Mouse (Mus musculus) hindbrain, embryonic 11.5 days (tissue): Measurements from ENCODE around the gene D630023F18Rik. TPM values are rescaled to one million over a fixed set of nuclear protein-coding genes. Genes with fewer than 3 reads are reported as not detected.

ENCODE experiments used
- ATAC-seq: fragments of 200-750 bp; cut with Nextera tagmentation; 2 replicates; pipeline ENCODE4 v1.8.0; 2017; ENCODE audit warnings: mild to moderate bottlenecking, moderate TSS enrichment, moderate library complexity; ENCODE audit not compliant: low FRiP score
- DNase-seq: peaks from one replicate; pipeline ENCODE4 v3.0.0-alpha.2; 2015; ENCODE audit warnings: low spot score
- H3K27ac ChIP-seq: fragments of 300-500 bp; sonication (generic); 2 replicates; pipeline ENCODE4 v1.5.1; 2014; ENCODE audit warnings: mild to moderate bottlenecking, low read depth, low read length
- H3K27me3 ChIP-seq: fragments of 300-500 bp; sonication (generic); 2 replicates; pipeline ENCODE4 v1.6.1; 2014; ENCODE audit warnings: mild to moderate bottlenecking, low read length, moderate library complexity, mixed read lengths; ENCODE audit not compliant: control insufficient read depth, insufficient read depth
- H3K36me3 ChIP-seq: fragments of 300-500 bp; sonication (generic); 2 replicates; pipeline ENCODE4 v1.6.1; 2014; ENCODE audit warnings: mild to moderate bottlenecking, low read length, moderate library complexity, mixed read lengths; ENCODE audit not compliant: control insufficient read depth, insufficient read depth
- H3K4me1 ChIP-seq: fragments of 300-500 bp; sonication (generic); replicated peaks from 2 replicates; pipeline ENCODE4 v1.6.1; 2014; ENCODE audit warnings: low read length, mixed read lengths; ENCODE audit not compliant: control insufficient read depth, insufficient read depth
- H3K4me2 ChIP-seq: fragments of 300-500 bp; sonication (generic); replicated peaks from 2 replicates; pipeline ENCODE4 v1.6.1; 2014; ENCODE audit warnings: mild to moderate bottlenecking, low read depth, low read length
- H3K4me3 ChIP-seq: fragments of 300-500 bp; sonication (generic); 2 replicates; pipeline ENCODE4 v1.5.1; 2014; ENCODE audit warnings: low read depth, low read length
- H3K9ac ChIP-seq: fragments of 300-500 bp; sonication (generic); 2 replicates; pipeline ENCODE4 v1.6.1; 2014; ENCODE audit warnings: low read depth, low read length
- H3K9me3 ChIP-seq: fragments of 300-500 bp; sonication (generic); 2 replicates; pipeline ENCODE4 v1.6.1; 2016; ENCODE audit warnings: low read length; ENCODE audit not compliant: control insufficient read depth
- WGBS: fragments of 180-500 bp; shearing (Covaris S2); extraction: QIAGEN DNeasy Blood & Tissue Kit; methylation state at CpG from one replicate; pipeline ENCODE4 v1.1.7; 2014; 5-methylcytosine and 5-hydroxymethylcytosine counted together
- polyA plus RNA-seq: library from polyadenylated mRNA; unstranded; fragments of >200 nt; fragmentation: Nextera tagmentation; extraction: Ambion mirVana; gene quantifications from 2 replicates; pipeline ENCODE4 v1.2.1, GENCODE M21; 2014

The D630023F18Rik gene
- polyA plus RNA-seq: 0.22 TPM in 1 of 2 replicates, not detected in the other

DNA sequence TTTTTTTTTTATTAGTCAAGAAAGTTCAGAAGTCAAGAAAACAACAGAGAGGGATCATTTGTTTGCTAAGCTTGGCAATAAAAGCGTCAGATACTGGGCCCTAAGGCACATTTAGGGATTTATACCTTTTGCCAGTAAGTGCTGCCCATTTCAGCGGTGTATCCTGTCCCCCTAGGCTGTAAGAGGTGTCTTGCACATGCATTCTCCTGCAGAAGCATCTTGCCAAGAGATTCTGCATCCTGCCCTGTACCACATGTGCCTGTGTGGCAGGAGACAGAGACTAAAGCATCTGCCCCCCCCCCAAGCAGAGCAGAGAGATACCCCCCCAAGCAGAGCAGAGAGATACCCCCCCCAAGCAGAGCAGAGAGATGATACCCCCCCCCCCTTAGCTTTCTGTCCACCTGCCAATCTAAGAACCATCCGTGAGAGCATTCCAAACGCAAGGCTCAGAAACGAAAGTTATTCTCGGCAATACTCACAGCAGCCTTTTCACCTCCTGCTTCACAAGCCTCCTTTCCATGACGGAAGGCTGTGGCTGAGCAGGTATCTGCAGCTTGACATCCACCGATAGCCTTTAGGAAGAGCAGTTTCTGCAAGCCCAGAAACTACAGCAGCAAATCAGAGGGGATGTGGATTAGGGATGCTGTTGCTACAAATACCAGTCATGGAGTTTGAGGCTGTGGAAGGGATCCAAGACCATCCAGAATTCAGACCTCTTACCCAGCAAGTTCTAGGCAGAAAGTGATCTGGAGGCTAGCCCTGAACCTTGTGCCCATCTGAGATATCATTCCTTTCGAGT lies at the start of gene D630023F18Rik:
Gene D630023F18Rik (minus strand): TSS at position 641 of the 799 bp plus-strand sequence.
- no peak for DNase-seq
- H3K9me3 ChIP-seq: no peaks in the 10 kb centered on the region
- H3K4me2 ChIP-seq: no peak within 1 kb of the TSS
- no peaks in the 10 kb centered on the region for H3K4me1 ChIP-seq
- H3K4me3 ChIP-seq: no peak within 1 kb of the TSS
- no peaks in the 10 kb centered on the region for H3K27me3 ChIP-seq
- no peak for ATAC-seq
- no peaks in the 10 kb centered on the region for H3K36me3 ChIP-seq
- no peak within 1 kb of the TSS for H3K9ac ChIP-seq
- H3K27ac ChIP-seq: no peak within 1 kb of the TSS
- WGBS: 32% methylated on average over 9 of the region's 9 CpGs

DNA sequence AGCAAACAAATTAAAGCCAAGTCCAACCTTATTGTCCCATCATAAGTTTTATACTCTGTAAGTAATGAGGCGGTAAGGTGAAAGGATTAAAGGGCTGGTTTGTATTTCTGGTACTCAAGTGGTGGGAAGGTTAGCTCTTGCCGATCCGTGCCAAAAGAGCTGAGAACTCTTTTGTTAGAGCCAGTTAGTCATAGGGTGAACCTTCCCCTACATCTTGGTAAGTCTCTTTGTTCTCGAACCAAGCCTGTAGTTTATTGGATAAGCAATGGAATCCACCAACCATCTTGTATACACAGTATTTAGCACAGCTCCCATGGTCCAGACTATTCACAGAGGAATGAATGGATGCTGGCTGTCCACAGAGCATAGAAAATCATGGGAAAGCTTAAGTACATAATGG lies 48.6 kb upstream of the D630023F18Rik start:
- Histone ChIP-seq H3K4me1 (no peaks in the 10 kb centered on the region), H3K4me2 (no peak overlapping the region), H3K4me3 (no peak overlapping the region), H3K27me3 (no peaks in the 10 kb centered on the region), H3K27ac (no peak overlapping the region), H3K9ac (no peak overlapping the region), H3K36me3 (peaks cover 13% of the 10 kb centered on the region; the same call in 1 of the 2 replicates), H3K9me3 (no peaks in the 10 kb centered on the region)
- ATAC-seq: no peak
- DNase-seq: no peak
- WGBS: 87% methylated on average over 4 of the region's 4 CpGs

DNA sequence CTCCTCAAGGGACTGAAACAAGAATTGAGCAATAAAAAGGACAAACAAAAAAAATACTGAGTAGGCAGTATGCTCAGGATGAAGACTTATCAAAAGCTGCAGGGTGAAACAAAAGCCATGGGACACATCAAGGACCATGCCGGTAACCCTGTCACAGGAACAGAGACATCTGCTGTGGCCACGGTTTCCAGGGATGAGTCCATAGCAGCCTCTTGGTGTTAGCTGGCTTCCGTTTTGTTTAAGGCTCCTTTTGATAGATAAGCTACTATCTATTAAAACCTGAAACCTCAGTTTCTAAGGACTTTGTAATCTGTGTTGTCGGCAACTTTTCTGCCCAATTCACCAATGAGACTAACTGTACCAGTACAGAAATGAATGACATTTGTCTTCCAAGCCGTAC lies 46.9 kb upstream of the D630023F18Rik start:
- Histone ChIP-seq H3K9ac (no peak overlapping the region), H3K4me2 (no peak overlapping the region), H3K4me3 (no peak overlapping the region), H3K36me3 (peaks cover 14% of the 10 kb centered on the region; the same call in 1 of the 2 replicates), H3K27ac (no peak overlapping the region), H3K9me3 (no peaks in the 10 kb centered on the region), H3K27me3 (no peaks in the 10 kb centered on the region), H3K4me1 (no peaks in the 10 kb centered on the region)
- 93% methylated on average over 5 of the region's 5 CpGs for WGBS
- DNase-seq: no peak
- no peak for ATAC-seq

DNA sequence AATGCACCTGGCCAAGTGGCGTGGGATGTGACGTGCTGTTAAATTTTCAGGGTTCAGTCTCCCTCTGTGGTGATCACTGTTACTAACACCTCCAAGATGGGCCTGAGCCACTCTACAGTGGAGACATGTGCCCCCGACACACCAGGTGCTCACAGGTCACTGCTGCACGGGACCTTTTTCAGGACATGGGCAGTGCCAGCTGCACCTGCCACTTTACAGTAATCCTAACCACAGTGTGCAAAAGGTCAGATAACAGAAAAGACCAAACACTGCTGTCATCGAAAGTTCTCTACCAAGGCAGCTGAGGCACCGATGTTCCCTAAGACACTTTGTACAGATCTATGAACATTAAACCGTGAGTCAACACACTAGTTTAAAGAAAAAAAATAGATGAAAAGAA lies 46.5 kb upstream of the D630023F18Rik start:
- Histone ChIP-seq H3K4me1 (no peaks in the 10 kb centered on the region), H3K4me2 (no peak overlapping the region), H3K9me3 (no peaks in the 10 kb centered on the region), H3K27me3 (no peaks in the 10 kb centered on the region), H3K27ac (no peak overlapping the region), H3K36me3 (peaks cover 18% of the 10 kb centered on the region), H3K9ac (no peak overlapping the region), H3K4me3 (no peak overlapping the region)
- no peak for ATAC-seq
- 97% methylated on average over 7 of the region's 7 CpGs for WGBS
- no peak for DNase-seq

DNA sequence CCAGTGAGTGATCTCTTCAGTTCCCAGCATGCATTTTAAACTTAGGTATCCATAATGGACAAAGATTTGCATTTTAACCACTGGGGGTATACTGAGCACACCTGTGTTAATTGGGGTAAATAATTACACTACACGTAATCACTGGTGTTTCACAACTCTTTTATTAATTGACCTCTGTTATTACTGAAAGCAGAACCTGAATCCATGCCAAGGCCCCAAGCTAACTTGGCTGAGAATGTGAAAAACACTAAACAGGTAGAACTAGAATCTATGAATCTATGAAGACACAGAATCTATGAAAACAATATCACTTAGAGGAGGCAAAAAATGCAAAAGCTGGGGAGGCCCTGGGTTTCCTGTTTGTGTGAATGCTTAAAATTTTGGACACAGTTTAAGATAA lies 44.5 kb upstream of the D630023F18Rik start:
- ATAC-seq (no peak), DNase-seq (no peak)
- no peaks in the 10 kb centered on the region for H3K4me1 ChIP-seq
- H3K9me3 ChIP-seq: no peaks in the 10 kb centered on the region
- no peak overlapping the region for H3K4me2 ChIP-seq
- no peak overlapping the region for H3K4me3 ChIP-seq
- no peak overlapping the region for H3K9ac ChIP-seq
- peaks cover 25% of the 10 kb centered on the region for H3K36me3 ChIP-seq
- WGBS: 93% methylated on average over 1 of the region's 1 CpGs
- H3K27ac ChIP-seq: no peak overlapping the region
- no peaks in the 10 kb centered on the region for H3K27me3 ChIP-seq

DNA sequence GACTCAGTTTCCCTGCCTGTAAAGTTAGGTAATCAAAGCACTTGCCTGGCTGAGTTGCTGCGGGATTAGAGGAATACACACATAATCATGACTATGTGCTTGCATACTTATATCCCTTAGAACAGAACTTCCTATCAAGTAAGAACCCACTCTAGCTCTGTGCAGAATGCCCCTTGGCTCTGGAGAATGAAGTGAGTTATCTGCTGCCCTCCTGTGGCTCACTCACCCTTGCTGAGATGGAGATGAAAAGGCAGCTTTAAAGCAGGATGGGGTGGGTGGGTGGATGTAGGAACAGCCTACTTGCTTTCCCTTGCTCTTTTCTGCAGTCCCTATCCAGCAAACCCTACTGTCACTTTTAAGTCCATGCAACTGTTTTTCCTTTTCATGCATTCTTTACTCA lies 39.2 kb upstream of the D630023F18Rik start:
- Histone ChIP-seq H3K4me3 (no peak overlapping the region), H3K9me3 (no peaks in the 10 kb centered on the region), H3K4me1 (no peaks in the 10 kb centered on the region), H3K9ac (no peak overlapping the region), H3K27me3 (no peaks in the 10 kb centered on the region), H3K27ac (no peak overlapping the region), H3K4me2 (no peak overlapping the region), H3K36me3 (peaks cover 42% of the 10 kb centered on the region)
- WGBS: 96% methylated on average over 1 of the region's 1 CpGs
- DNase-seq (no peak), ATAC-seq (no peak)

DNA sequence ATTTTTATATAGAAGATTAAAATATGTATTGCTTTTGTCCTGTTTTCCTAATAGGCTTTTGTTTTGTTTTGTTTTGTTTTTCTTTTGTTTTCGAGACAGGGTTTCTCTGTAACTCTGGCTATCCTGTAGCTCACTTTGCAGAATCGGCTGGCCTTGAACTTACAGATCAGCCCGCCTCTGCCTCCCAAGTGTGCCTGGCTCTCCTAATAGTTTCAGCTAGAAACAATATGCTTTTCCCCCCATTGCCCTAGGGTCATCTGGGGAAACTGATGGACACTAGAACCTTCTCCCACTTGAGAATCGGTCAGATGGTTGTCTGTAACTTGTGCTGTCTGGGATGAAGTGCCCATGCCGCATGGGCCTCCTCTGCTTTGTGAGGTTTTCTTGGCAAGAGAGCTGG lies 33.1 kb upstream of the D630023F18Rik start:
- no peak for ATAC-seq
- Histone ChIP-seq H3K36me3 (peaks cover 14% of the 10 kb centered on the region), H3K9me3 (no peaks in the 10 kb centered on the region), H3K9ac (no peak overlapping the region), H3K4me3 (no peak overlapping the region), H3K4me1 (no peaks in the 10 kb centered on the region), H3K27ac (no peak overlapping the region), H3K4me2 (no peak overlapping the region), H3K27me3 (no peaks in the 10 kb centered on the region)
- 90% methylated on average over 5 of the region's 5 CpGs for WGBS
- DNase-seq: no peak

DNA sequence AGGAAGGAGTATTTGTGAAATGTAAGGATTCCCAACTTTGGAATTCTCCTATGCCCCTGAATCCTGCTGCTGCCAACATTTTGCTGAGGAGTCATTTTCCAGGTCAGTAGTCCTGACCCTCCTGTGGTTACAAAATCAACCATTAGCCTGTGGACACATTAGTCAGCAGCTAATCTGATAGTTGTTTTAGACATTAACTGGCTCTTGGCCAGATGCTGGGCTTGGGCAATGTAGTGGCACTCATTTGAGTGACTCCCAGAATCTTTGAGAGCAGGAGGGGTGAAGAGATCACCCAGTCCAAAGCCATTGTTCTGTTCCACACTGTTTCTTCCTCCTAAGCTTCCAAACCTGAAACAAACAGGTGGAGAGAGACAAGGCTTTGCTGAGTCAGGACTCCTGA lies 31.8 kb upstream of the D630023F18Rik start:
- Histone ChIP-seq H3K4me1 (no peaks in the 10 kb centered on the region), H3K4me3 (no peak overlapping the region), H3K9me3 (no peaks in the 10 kb centered on the region), H3K27ac (no peak overlapping the region), H3K9ac (no peak overlapping the region), H3K27me3 (no peaks in the 10 kb centered on the region), H3K36me3 (peaks cover 8% of the 10 kb centered on the region; the same call in 1 of the 2 replicates), H3K4me2 (no peak overlapping the region)
- no peak for DNase-seq
- no peak for ATAC-seq

DNA sequence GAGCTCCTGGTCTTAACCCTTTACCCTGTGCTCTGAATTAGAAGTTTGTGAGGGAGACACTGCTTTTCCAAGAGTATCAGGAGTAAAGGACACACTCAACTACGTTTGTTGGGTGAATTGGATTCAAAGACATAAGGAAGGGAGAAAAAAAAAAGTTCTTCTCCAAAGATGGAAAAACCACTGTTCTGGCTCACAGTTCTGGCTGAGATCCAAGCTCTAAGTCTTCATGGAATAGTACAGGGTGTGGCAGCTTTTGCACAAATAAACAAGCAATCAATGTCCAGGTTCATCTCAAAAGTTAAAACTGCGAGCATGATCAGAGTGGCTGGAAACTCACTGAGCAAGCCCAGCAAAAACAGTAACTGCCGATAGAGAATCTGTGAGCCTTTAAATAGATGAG lies 25.0 kb upstream of the D630023F18Rik start:
- ATAC-seq (no peak), DNase-seq (no peak)
- Histone ChIP-seq H3K27ac (no peak overlapping the region), H3K36me3 (no peaks in the 10 kb centered on the region), H3K27me3 (no peaks in the 10 kb centered on the region), H3K4me1 (no peaks in the 10 kb centered on the region), H3K4me2 (no peak overlapping the region), H3K4me3 (no peak overlapping the region), H3K9ac (no peak overlapping the region), H3K9me3 (no peaks in the 10 kb centered on the region)
- WGBS: 78% methylated on average over 3 of the region's 3 CpGs
